ENCODE assay signal across 8 mouse cellular contexts in the genomic region with DNA sequence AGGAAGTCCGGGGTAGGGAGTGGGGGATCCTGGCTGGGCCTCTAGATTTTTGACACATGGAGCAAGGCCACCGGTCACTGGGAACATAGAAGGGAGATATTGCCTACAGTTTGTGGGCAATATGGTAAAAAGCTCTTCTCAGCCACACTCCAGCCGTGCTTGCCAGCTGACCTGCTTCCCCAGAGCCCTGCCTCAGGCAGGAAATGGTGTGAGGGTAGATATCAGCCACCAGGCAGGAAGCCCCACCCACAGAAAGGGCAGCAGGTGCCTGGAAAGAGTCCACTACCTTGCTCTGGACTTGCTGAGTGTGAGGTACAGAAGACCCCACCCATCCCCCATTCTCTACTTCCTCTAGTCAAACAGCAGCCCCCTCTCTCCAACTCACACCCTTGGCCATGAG.
DNase-seq lines count a peak whose midpoint lies in the region; ATAC-seq and TF ChIP-seq lines count a peak whose summit lies in the region.

No protein-coding gene starts in this region.

- H3K9ac ChIP-seq in heart, postnatal 0 days (replicated peaks; ENCODE audit: low read depth, low read length), result no peak overlapping the region
- no peak overlapping the region for H3K9ac ChIP-seq in limb, embryonic 15.5 days
- no peak overlapping the region for H3K9ac ChIP-seq in stomach, embryonic 15.5 days
- no peak overlapping the region for H3K9ac ChIP-seq in midbrain, embryonic 11.5 days (ENCODE audit: low read length)

- ATAC-seq in heart, postnatal 0 days (ENCODE audit: insufficient read depth, low read depth), result peak; percentile 19; the same call in 1 of the 2 replicates
- no peak for ATAC-seq in limb, embryonic 15.5 days (ENCODE audit: insufficient number of reproducible peaks, low FRiP score, low TSS enrichment, low read depth)
- no peak for ATAC-seq in stomach, embryonic 15.5 days (ENCODE audit: insufficient read depth, low FRiP score, low read depth)
- no peak for ATAC-seq in inflammation-experienced regulatory T-cells, adult 6 months
- ATAC-seq in midbrain, embryonic 11.5 days (ENCODE audit: low FRiP score), result no peak

- H3K36me3 ChIP-seq in heart, postnatal 0 days (replicated peaks; ENCODE audit: control insufficient read depth, insufficient read depth, low read length), result no peaks in the 10 kb centered on the region
- H3K36me3 ChIP-seq in limb, embryonic 15.5 days, result no peaks in the 10 kb centered on the region
- no peaks in the 10 kb centered on the region for H3K36me3 ChIP-seq in stomach, embryonic 15.5 days
- H3K36me3 ChIP-seq in midbrain, embryonic 11.5 days (ENCODE audit: control insufficient read depth, insufficient read depth, low read length), result no peaks in the 10 kb centered on the region

- WGBS in heart, postnatal 0 days, result 55% methylated on average over 3 of the region's 3 CpGs
- WGBS in limb, embryonic 15.5 days, result 62% methylated on average over 3 of the region's 3 CpGs
- 63% methylated on average over 3 of the region's 3 CpGs for WGBS in stomach, embryonic 15.5 days
- 82% methylated on average over 3 of the region's 3 CpGs for WGBS in midbrain, embryonic 11.5 days

- peak; percentile 37; the same call in 1 of the 2 replicates for TF ChIP-seq EP300 in heart, postnatal 0 days (IDR thresholded peaks at IDR 0.05; ENCODE audit: low read depth)

- H3K4me3 ChIP-seq in heart, postnatal 0 days (ENCODE audit: low read depth, low read length), result no peak overlapping the region
- H3K4me3 ChIP-seq in limb, embryonic 15.5 days, result no peak overlapping the region
- H3K4me3 ChIP-seq in stomach, embryonic 15.5 days (replicated peaks), result no peak overlapping the region
- H3K4me3 ChIP-seq in midbrain, embryonic 11.5 days (ENCODE audit: low read depth, low read length), result no peak overlapping the region

- TF ChIP-seq CTCF in heart, postnatal 0 days (IDR thresholded peaks at IDR 0.05; ENCODE audit: low read depth), result no peak

- no peaks in the 10 kb centered on the region for H3K9me3 ChIP-seq in heart, postnatal 0 days (replicated peaks; ENCODE audit: control insufficient read depth, low read length)
- no peaks in the 10 kb centered on the region for H3K9me3 ChIP-seq in limb, embryonic 15.5 days
- no peaks in the 10 kb centered on the region for H3K9me3 ChIP-seq in stomach, embryonic 15.5 days
- no peaks in the 10 kb centered on the region for H3K9me3 ChIP-seq in midbrain, embryonic 11.5 days (ENCODE audit: control insufficient read depth, low read length)

- no peak overlapping the region for H3K4me2 ChIP-seq in heart, postnatal 0 days (ENCODE audit: low read depth, low read length)
- H3K4me2 ChIP-seq in limb, embryonic 15.5 days, result no peak overlapping the region
- H3K4me2 ChIP-seq in stomach, embryonic 15.5 days, result no peak overlapping the region
- H3K4me2 ChIP-seq in midbrain, embryonic 11.5 days, result no peak overlapping the region

- no peaks in the 10 kb centered on the region for H3K27me3 ChIP-seq in heart, postnatal 0 days (ENCODE audit: control insufficient read depth, insufficient read depth, low read length)
- no peaks in the 10 kb centered on the region for H3K27me3 ChIP-seq in limb, embryonic 15.5 days
- H3K27me3 ChIP-seq in stomach, embryonic 15.5 days (replicated peaks), result no peaks in the 10 kb centered on the region
- H3K27me3 ChIP-seq in midbrain, embryonic 11.5 days (ENCODE audit: control insufficient read depth, insufficient read depth, low read length), result no peaks in the 10 kb centered on the region

- 0 out of 2 replicates have a peak, but pooled peaks cover 18% of the 10 kb centered on the region for H3K4me1 ChIP-seq in heart, postnatal 0 days (ENCODE audit: control insufficient read depth, insufficient read depth)
- H3K4me1 ChIP-seq in limb, embryonic 15.5 days, result peaks cover 19% of the 10 kb centered on the region
- H3K4me1 ChIP-seq in stomach, embryonic 15.5 days, result no peaks in the 10 kb centered on the region
- no peaks in the 10 kb centered on the region for H3K4me1 ChIP-seq in midbrain, embryonic 11.5 days (ENCODE audit: control insufficient read depth, insufficient read depth, low read length)

- peak overlapping the region; percentile 88 for H3K27ac ChIP-seq in heart, postnatal 0 days (ENCODE audit: low read depth)
- peak overlapping the region; percentile 58; the same call in 1 of the 2 replicates for H3K27ac ChIP-seq in limb, embryonic 15.5 days
- H3K27ac ChIP-seq in stomach, embryonic 15.5 days, result 0 out of 2 replicates have a peak overlapping the region, but pooled peaks have one; percentile 5
- H3K27ac ChIP-seq in midbrain, embryonic 11.5 days (ENCODE audit: low read depth, low read length), result no peak overlapping the region

- DNase-seq in adrenal gland, postnatal 10 days, result peak; percentile 39
- DNase-seq in adrenal gland, postnatal 4 days (ENCODE audit: low spot score in 2 of 2), result no peak
- DNase-seq in heart, postnatal 0 days (ENCODE audit: low spot score), result no peak
- DNase-seq in midbrain, embryonic 11.5 days (ENCODE audit: low spot score, missing footprints), result no peak
- no peak for DNase-seq in cerebellum, adult 8-10 months
